Mouse (Mus musculus) thymus, adult 2 months (tissue): ENCODE results near the gene Klf15. TPM values are rescaled to one million over a fixed set of nuclear protein-coding genes. Genes with fewer than 3 reads are reported as not detected.

ENCODE experiments used
- DNase-seq: peaks from one replicate; pipeline ENCODE4 v3.0.0; 2021
- H3K27ac ChIP-seq: fragments of 200-500 bp; 2 replicates; pipeline ENCODE4 v1.5.1; 2012; ENCODE audit warnings: low read length, control low read depth; ENCODE audit not compliant: control insufficient read depth, insufficient read depth
- H3K27me3 ChIP-seq: fragments of 200-500 bp; 2 replicates; pipeline ENCODE4 v1.6.1; 2012; ENCODE audit warnings: mild to moderate bottlenecking, low read length, moderate library complexity, mixed read lengths; ENCODE audit not compliant: control insufficient read depth, insufficient read depth
- H3K36me3 ChIP-seq: fragments of 200-500 bp; 2 replicates; pipeline ENCODE4 v1.6.1; 2012; ENCODE audit warnings: mild to moderate bottlenecking, low read length, moderate library complexity; ENCODE audit not compliant: control insufficient read depth, insufficient read depth
- H3K4me1 ChIP-seq: fragments of 200-500 bp; replicated peaks from 2 replicates; pipeline ENCODE4 v1.6.1; 2012; ENCODE audit warnings: low read length; ENCODE audit not compliant: control insufficient read depth, insufficient read depth
- H3K4me3 ChIP-seq: fragments of 200-500 bp; 2 replicates; pipeline ENCODE4 v1.5.1; 2012; ENCODE audit warnings: mild to moderate bottlenecking, low read length, control low read depth, moderate library complexity; ENCODE audit not compliant: control insufficient read depth, insufficient read depth
- CTCF ChIP-seq: fragments of 200-500 bp; IDR thresholded peaks from 2 replicates; pipeline ENCODE4 v1.5.1; 2012; ENCODE audit warnings: mild to moderate bottlenecking, control low read depth, low read length, moderate library complexity, borderline replicate concordance; ENCODE audit not compliant: control insufficient read depth, poor library complexity, insufficient read depth; ENCODE audit errors: extremely low read depth
- POLR2A ChIP-seq: fragments of 200-500 bp; IDR thresholded peaks from 2 replicates; pipeline ENCODE4 v1.6.1; 2012; ENCODE audit warnings: mild to moderate bottlenecking, low read length, control low read depth, moderate library complexity; ENCODE audit not compliant: control insufficient read depth, poor library complexity, insufficient read depth; ENCODE audit errors: extremely low read depth
- WGBS: fragments of 180-500 bp; shearing (Covaris S2); methylation state at CpG from one replicate; pipeline ENCODE4 v1.1.7; 2018; 5-methylcytosine and 5-hydroxymethylcytosine counted together
- polyA plus RNA-seq: library from polyadenylated mRNA; depleted of rRNA; stranded (reverse); fragments of >200 nt; gene quantifications from 2 replicates; pipeline ENCODE4 v1.2.3, GENCODE M21; 2012; rRNA removed

Gene Klf15
- polyA plus RNA-seq, 1 experiment: 23.8 TPM

DNA sequence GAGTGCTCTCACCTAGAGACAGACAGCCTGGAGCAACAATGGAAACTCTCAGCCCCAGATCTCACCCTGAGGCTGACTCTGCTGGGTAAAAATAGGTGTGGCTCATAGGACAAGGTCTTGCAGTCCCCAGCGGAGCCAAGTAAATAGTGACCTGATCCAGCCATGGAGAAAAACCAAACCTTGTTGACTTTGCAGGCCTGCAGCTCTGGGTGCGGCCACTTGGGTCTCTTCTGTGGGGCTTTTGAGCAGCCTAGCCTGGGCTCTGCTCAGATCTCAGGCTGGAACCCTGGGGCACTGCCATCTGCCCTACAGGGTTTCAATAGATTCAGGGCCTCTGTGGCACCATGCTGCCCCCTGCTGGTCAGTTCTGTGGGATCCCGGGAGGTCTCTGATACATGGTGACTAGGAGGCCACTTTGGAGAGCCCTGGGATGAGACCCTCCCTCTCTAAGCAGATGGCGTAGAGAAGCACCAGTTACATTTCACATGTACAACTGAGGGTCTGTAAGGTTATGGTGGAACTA is 52.6 kb downstream of the Klf15 start:
- Histone ChIP-seq H3K27ac (no peak overlapping the region), H3K27me3 (no peaks in the 10 kb centered on the region), H3K36me3 (no peaks in the 10 kb centered on the region), H3K4me1 (no peaks in the 10 kb centered on the region), H3K4me3 (no peak overlapping the region)
- DNase-seq: peak; percentile 60
- TF ChIP-seq POLR2A (no peak), CTCF (peak; percentile 73; the same call in 1 of the 2 replicates)
- WGBS: 45% methylated on average over 4 of the region's 4 CpGs

- Histone ChIP-seq H3K27me3 (no peaks in the 10 kb centered on the region), H3K36me3 (no peaks in the 10 kb centered on the region), H3K27ac (no peak overlapping the region), H3K4me1 (no peaks in the 10 kb centered on the region), H3K4me3 (no peak overlapping the region)
- WGBS: 35% methylated on average over 3 of the region's 3 CpGs
- TF ChIP-seq POLR2A (no peak), CTCF (no peak)
- DNase-seq: no peak
Observed at GRCm38 (mm10) chr6:90518892-90519291, 56.5 kb downstream of the Klf15 start.

GRCm38 (mm10) chr6:90519375-90519774 is 57.0 kb downstream of the Klf15 start:
- H3K4me3 ChIP-seq: no peak overlapping the region
- no peak for DNase-seq
- H3K27me3 ChIP-seq: no peaks in the 10 kb centered on the region
- no peaks in the 10 kb centered on the region for H3K4me1 ChIP-seq
- H3K27ac ChIP-seq: no peak overlapping the region
- WGBS: 61% methylated on average over 5 of the region's 5 CpGs
- no peaks in the 10 kb centered on the region for H3K36me3 ChIP-seq
- TF ChIP-seq POLR2A (no peak), CTCF (no peak)

Other genes starting within 250 kb of the Klf15 start
- gene Vmn1r53, start 238.1 kb upstream of the Klf15 start, polyA plus RNA-seq: not detected in 2 replicates
- gene Vmn1r54, start 216.3 kb upstream of the Klf15 start, polyA plus RNA-seq: not detected in 2 replicates
- gene BC048671, start 161.4 kb upstream of the Klf15 start, polyA plus RNA-seq: not detected in 2 replicates
- gene Chst13, start 137.4 kb upstream of the Klf15 start, polyA plus RNA-seq: 0.50 and 0.57 TPM in 2 replicates
- 0.09 and 1.1 TPM in 2 replicates for gene Uroc1, start 129.3 kb upstream of the Klf15 start, polyA plus RNA-seq
- gene Zxdc, start 93.1 kb upstream of the Klf15 start, polyA plus RNA-seq: 42.9 and 66.5 TPM in 2 replicates
- gene Cfap100, start 33.8 kb upstream of the Klf15 start, polyA plus RNA-seq: 0.05 and 0.26 TPM in 2 replicates
- 14.0 and 14.8 TPM in 2 replicates for gene Aldh1l1, start 23.9 kb downstream of the Klf15 start, polyA plus RNA-seq
- gene Slc41a3, start 142.1 kb downstream of the Klf15 start, polyA plus RNA-seq: 9.6 and 12.3 TPM in 2 replicates